ENCODE assay signal across 12 mouse cellular contexts in the genomic region with DNA sequence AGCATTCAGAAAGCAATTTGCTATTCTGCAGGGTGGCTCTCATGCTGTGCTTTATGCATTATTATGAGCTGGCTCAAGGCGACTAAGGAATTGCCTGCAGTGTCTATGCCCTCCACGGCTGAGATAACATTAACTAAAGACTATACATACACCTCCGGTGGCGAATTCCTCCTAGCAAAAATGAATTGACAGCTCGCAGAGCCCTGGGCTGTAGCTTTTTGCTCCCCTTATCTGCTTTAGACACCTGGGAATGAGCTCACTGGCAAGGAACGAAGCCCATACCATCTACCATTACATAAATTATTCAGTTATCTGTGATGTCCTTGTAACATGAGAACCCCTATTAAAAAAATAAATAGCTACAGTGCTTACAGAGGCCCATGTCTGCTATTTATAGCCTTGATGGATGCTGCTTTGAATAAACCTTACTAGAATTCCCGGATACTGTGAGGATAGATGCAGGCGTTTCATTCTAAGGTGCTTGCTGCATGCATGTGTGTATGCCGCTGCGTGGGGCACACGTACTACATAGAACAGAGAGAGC. TPM values are rescaled to one million over a fixed set of nuclear protein-coding genes. Genes with fewer than 3 reads are reported as not detected.
A peak's percentile ranks its signal among the peaks of the same experiment; 100 is the strongest.
DNase-seq lines count a peak whose midpoint lies in the region; ATAC-seq and TF ChIP-seq lines count a peak whose summit lies in the region.
"Had no signal": no experiment of that assay in that cellular context is flagged by ENCODE, and none has a peak within 500 bp of the region (broad histone marks: within the 10 kb centered on the region; RNA-seq: fewer than 3 reads in every experiment).

No protein-coding gene starts in this region.

- no peaks in the 10 kb centered on the region for H3K36me3 ChIP-seq in heart, embryonic 10.5 days
- H3K36me3 ChIP-seq in forebrain, postnatal 0 days (ENCODE audit: insufficient read depth) = no peaks in the 10 kb centered on the region

- no peak for DNase-seq in heart, embryonic 10.5 days (ENCODE audit: low spot score)
- no peak for DNase-seq in heart, adult 18-20 months
- DNase-seq in MEL-GATA-1-ER (ENCODE audit: extremely low read depth, low read depth) = peak; percentile 90
- peak; percentile 71 for DNase-seq in forebrain, postnatal 0 days
- no peak for DNase-seq in kidney, postnatal 10 days
- no peak for DNase-seq in cerebellum, adult 9-11 months

- WGBS in heart, embryonic 10.5 days = 38% methylated on average over 11 of the region's 11 CpGs
- 7% methylated on average over 11 of the region's 11 CpGs for WGBS in forebrain, postnatal 0 days

- peak; percentile 92 for ATAC-seq in forebrain, postnatal 0 days
- peak; percentile 94 for ATAC-seq in megakaryocyte progenitor cell, adult 5-6 weeks (replicated peaks; ENCODE audit: poor library complexity)
- no peak for ATAC-seq in granulocyte monocyte progenitor cell, adult 5-6 weeks (replicated peaks; ENCODE audit: poor library complexity, severe bottlenecking)

- H3K4me1 ChIP-seq in heart, embryonic 10.5 days = peaks cover 20% of the 10 kb centered on the region
- H3K4me1 ChIP-seq in forebrain, postnatal 0 days (ENCODE audit: insufficient read depth) = peaks cover 9% of the 10 kb centered on the region

- H3K27ac ChIP-seq in heart, embryonic 10.5 days = peak overlapping the region; percentile 59; the same call in 1 of the 2 replicates
- H3K27ac ChIP-seq in forebrain, postnatal 0 days (ENCODE audit: low read depth, low read length) = peak overlapping the region; percentile 64

- TF ChIP-seq CTCF in forebrain, postnatal 0 days (IDR thresholded peaks at IDR 0.05; ENCODE audit: low read depth) = no peak

- H3K9me3 ChIP-seq in heart, embryonic 10.5 days = no peaks in the 10 kb centered on the region
- H3K9me3 ChIP-seq in forebrain, postnatal 0 days (ENCODE audit: low read length) = no peaks in the 10 kb centered on the region

- no peaks in the 10 kb centered on the region for H3K27me3 ChIP-seq in heart, embryonic 10.5 days (ENCODE audit: insufficient read depth, poor library complexity, severe bottlenecking)
- H3K27me3 ChIP-seq in forebrain, postnatal 0 days (ENCODE audit: insufficient read depth, low read length) = no peaks in the 10 kb centered on the region

- no peak overlapping the region; the same call in 1 of the 2 replicates for H3K4me2 ChIP-seq in forebrain, postnatal 0 days (ENCODE audit: low read depth)

- 0 out of 2 replicates have a peak overlapping the region, but pooled peaks have one; percentile 25 for H3K4me3 ChIP-seq in heart, embryonic 10.5 days
- no peak overlapping the region for H3K4me3 ChIP-seq in forebrain, postnatal 0 days (ENCODE audit: low read depth, low read length)

- peak overlapping the region; percentile 23; the same call in 1 of the 2 replicates for H3K9ac ChIP-seq in forebrain, postnatal 0 days

RNA-seq across cellular contexts. Expression of a gene that starts 53.1 kb away (rescaled TPM):
- not detected in 2 replicates for polyA plus RNA-seq in heart, embryonic 10.5 days (2016; fragmentation: Nextera tagmentation; extraction: Ambion mirVana)
- total RNA-seq in heart, adult 18-20 months (2021) = not detected
- not detected in 2 replicates for total RNA-seq in forebrain, postnatal 0 days (2014; rRNA removed)
- 0.21 TPM in 1 of 2 replicates, not detected in the other for polyA plus RNA-seq in forebrain, postnatal 0 days (2015; fragmentation: Nextera tagmentation; extraction: Ambion mirVana)
- not detected in 2 replicates for total RNA-seq in megakaryocyte progenitor cell, adult 5-6 weeks (2015)
- total RNA-seq in megakaryocyte progenitor cell, adult 5-6 weeks (2017) = not detected in 2 replicates
- not detected in 2 replicates for total RNA-seq in granulocyte monocyte progenitor cell, adult 5-6 weeks (2014; fragmentation: Nextera tagmentation)
- not detected in 2 replicates for total RNA-seq in granulocyte monocyte progenitor cell, adult 5-6 weeks (2017)
- total RNA-seq: heart, postnatal 10 days; left cerebral cortex, postnatal 36 days; neutrophil, adult 5-6 weeks had no signal
- polyA plus RNA-seq: C2C12 had no signal

Comparison
In these comparisons a context has a peak if more than half of its experiments do, and no peak if none do; other contexts are left out.
1. DNase-seq: peak in MEL-GATA-1-ER (single experiment) and forebrain, postnatal 0 days (single experiment); none in heart, embryonic 10.5 days (single experiment), heart, adult 18-20 months (0 of 2), kidney, postnatal 10 days (single experiment) and cerebellum, adult 9-11 months (single experiment).